Mouse (Mus musculus) limb, embryonic 14.5 days (tissue): ENCODE data around the gene Ndst2. TPM values are rescaled to one million over a fixed set of nuclear protein-coding genes. Genes with fewer than 3 reads are reported as not detected.
A peak's percentile ranks its signal among the peaks of the same experiment; 100 is the strongest.

ENCODE experiments used
- ATAC-seq: fragments of 200-750 bp; cut with Nextera tagmentation; 2 replicates; pipeline ENCODE4 v1.8.0; 2017; ENCODE audit warnings: low read depth, moderate number of reproducible peaks, moderate TSS enrichment; ENCODE audit not compliant: low FRiP score
- DNase-seq: peaks from one replicate; pipeline ENCODE4 v3.0.0-alpha.2; 2015; ENCODE audit warnings: low spot score
- H3K27ac ChIP-seq: fragments of 300-500 bp; sonication (generic); replicated peaks from 2 replicates; pipeline ENCODE4 v1.5.1; 2014; ENCODE audit warnings: low read depth, mild to moderate bottlenecking, low read length, moderate library complexity, mixed read lengths
- H3K27me3 ChIP-seq: fragments of 300-500 bp; sonication (generic); 2 replicates; pipeline ENCODE4 v1.6.1; 2014; ENCODE audit warnings: low read length, mixed read lengths; ENCODE audit not compliant: control insufficient read depth, insufficient read depth
- H3K36me3 ChIP-seq: fragments of 300-500 bp; sonication (generic); 2 replicates; pipeline ENCODE4 v1.6.1; 2014; ENCODE audit warnings: mild to moderate bottlenecking, low read length, moderate library complexity, mixed read lengths; ENCODE audit not compliant: control insufficient read depth, insufficient read depth
- H3K4me1 ChIP-seq: fragments of 300-500 bp; sonication (generic); 2 replicates; pipeline ENCODE4 v1.6.1; 2014; ENCODE audit warnings: antibody characterized with exemption, low read length, mixed read lengths; ENCODE audit not compliant: control insufficient read depth, insufficient read depth
- H3K4me2 ChIP-seq: fragments of 300-500 bp; sonication (generic); replicated peaks from 2 replicates; pipeline ENCODE4 v1.6.1; 2014; ENCODE audit warnings: low read depth, mild to moderate bottlenecking, low read length, moderate library complexity; ENCODE audit not compliant: severe bottlenecking
- H3K4me3 ChIP-seq: fragments of 300-500 bp; sonication (generic); replicated peaks from 2 replicates; pipeline ENCODE4 v1.5.1; 2014; ENCODE audit warnings: low read length
- H3K9ac ChIP-seq: fragments of 300-500 bp; sonication (generic); 2 replicates; pipeline ENCODE4 v1.6.1; 2014; ENCODE audit warnings: mild to moderate bottlenecking, low read depth, low read length, moderate library complexity; ENCODE audit not compliant: severe bottlenecking
- H3K9me3 ChIP-seq: fragments of 300-500 bp; sonication (generic); 2 replicates; pipeline ENCODE4 v1.6.1; 2016; ENCODE audit warnings: low read length; ENCODE audit not compliant: control insufficient read depth
- POLR2A ChIP-seq: fragments of 200-500 bp; IDR thresholded peaks from 2 replicates; pipeline ENCODE4 v1.8.0; 2012; ENCODE audit warnings: inconsistent platforms, mild to moderate bottlenecking, moderate library complexity, borderline replicate concordance; ENCODE audit not compliant: insufficient read depth, insufficient read length; ENCODE audit errors: extremely low read depth
- WGBS: fragments of 180-500 bp; shearing (Covaris S2); extraction: QIAGEN DNeasy Blood & Tissue Kit; methylation state at CpG from one replicate; pipeline ENCODE4 v1.1.7; 2014; 5-methylcytosine and 5-hydroxymethylcytosine counted together
- microRNA-seq: library from miRNA; unstranded; fragments of <30 nt; microRNA quantifications from one replicate; pipeline ENCODE4, GENCODE M21; 2016
- polyA plus RNA-seq, 2 experiments: library from polyadenylated mRNA; depleted of rRNA in 1 of 2; stranded (reverse) in 1 of 2; unstranded in 1 of 2; fragments of >200 nt; fragmentation: Nextera tagmentation in 1 of 2; extraction: Ambion mirVana in 1 of 2; gene quantifications; 2 replicates each; pipeline versions ENCODE4 v1.2.1 to v1.2.3; 2012 to 2014

Gene Ndst2
- polyA plus RNA-seq, 2 experiments: 36.5 to 65.9 TPM

DNA sequence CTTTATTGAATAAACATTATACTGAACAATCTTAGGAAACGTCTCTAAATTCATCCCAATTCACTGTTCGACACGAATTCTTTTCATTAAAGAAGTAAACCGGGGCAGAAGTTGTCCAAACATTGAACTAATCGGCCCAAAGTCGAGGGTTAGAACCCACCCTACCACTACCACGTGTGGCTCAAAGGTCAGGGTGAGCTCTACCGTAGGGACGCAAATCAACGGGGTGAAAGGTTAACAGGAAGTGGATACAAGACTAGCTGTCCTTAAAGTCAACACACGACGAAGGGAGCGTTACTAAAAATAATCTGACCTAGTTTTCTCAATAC, 60.7 kb downstream of the Ndst2 start:
- Histone ChIP-seq H3K36me3 (peaks cover 31% of the 10 kb centered on the region), H3K9ac (peak overlapping the region; percentile 53; the same call in 1 of the 2 replicates), H3K4me3 (peak overlapping the region; percentile 81), H3K4me2 (peak overlapping the region; percentile 86), H3K27ac (peak overlapping the region; percentile 93), H3K27me3 (no peaks in the 10 kb centered on the region), H3K9me3 (no peaks in the 10 kb centered on the region), H3K4me1 (peaks cover 12% of the 10 kb centered on the region)
- TF ChIP-seq POLR2A: no peak
- DNase-seq: no peak
- 10% methylated on average over 13 of the region's 13 CpGs for WGBS
- ATAC-seq: peak; percentile 36

Small RNAs within 50 kb of the gene (microRNA-seq; reads per million reads assigned to microRNA genes)
- not detected for gene Mir6946

Other genes starting within 250 kb of the Ndst2 start
- gene Mss51, start 237.7 kb downstream of the Ndst2 start, polyA plus RNA-seq (2012; rRNA removed): 5.6 and 6.3 TPM in 2 replicates
- gene Mss51, start 237.7 kb downstream of the Ndst2 start, polyA plus RNA-seq (2014; fragmentation: Nextera tagmentation; extraction: Ambion mirVana): 1.5 and 1.8 TPM in 2 replicates
- gene Ppp3cb, start 188.0 kb downstream of the Ndst2 start, polyA plus RNA-seq (2012; rRNA removed): 82.6 and 88.4 TPM in 2 replicates
- 67.1 and 69.9 TPM in 2 replicates for gene Ppp3cb, start 188.0 kb downstream of the Ndst2 start, polyA plus RNA-seq (2014; fragmentation: Nextera tagmentation; extraction: Ambion mirVana)
- gene Usp54, start 93.5 kb downstream of the Ndst2 start, polyA plus RNA-seq (2012; rRNA removed): 16.3 and 17.3 TPM in 2 replicates
- gene Usp54, start 93.5 kb downstream of the Ndst2 start, polyA plus RNA-seq (2014; fragmentation: Nextera tagmentation; extraction: Ambion mirVana): 9.6 and 11.0 TPM in 2 replicates
- gene Myoz1, start 78.0 kb downstream of the Ndst2 start, polyA plus RNA-seq (2012; rRNA removed): 6.9 and 8.5 TPM in 2 replicates
- gene Myoz1, start 78.0 kb downstream of the Ndst2 start, polyA plus RNA-seq (2014; fragmentation: Nextera tagmentation; extraction: Ambion mirVana): 3.8 and 9.7 TPM in 2 replicates
- 25.4 and 27.1 TPM in 2 replicates for gene Synpo2l, start 66.2 kb downstream of the Ndst2 start, polyA plus RNA-seq (2012; rRNA removed)
- gene Synpo2l, start 66.2 kb downstream of the Ndst2 start, polyA plus RNA-seq (2014; fragmentation: Nextera tagmentation; extraction: Ambion mirVana): 25.2 and 31.5 TPM in 2 replicates
- gene Sec24c, start 60.3 kb downstream of the Ndst2 start, polyA plus RNA-seq (2012; rRNA removed): 149 and 207 TPM in 2 replicates
- gene Sec24c, start 60.3 kb downstream of the Ndst2 start, polyA plus RNA-seq (2014; fragmentation: Nextera tagmentation; extraction: Ambion mirVana): 77.2 and 84.0 TPM in 2 replicates
- 22.6 and 26.7 TPM in 2 replicates for gene Fut11, start 39.6 kb downstream of the Ndst2 start, polyA plus RNA-seq (2012; rRNA removed)
- 26.9 and 29.2 TPM in 2 replicates for gene Fut11, start 39.6 kb downstream of the Ndst2 start, polyA plus RNA-seq (2014; fragmentation: Nextera tagmentation; extraction: Ambion mirVana)
- gene Chchd1, start 31.6 kb downstream of the Ndst2 start, polyA plus RNA-seq (2012; rRNA removed): 62.8 and 131 TPM in 2 replicates
- gene Chchd1, start 31.6 kb downstream of the Ndst2 start, polyA plus RNA-seq (2014; fragmentation: Nextera tagmentation; extraction: Ambion mirVana): 187 and 202 TPM in 2 replicates
- 195 and 272 TPM in 2 replicates for gene Zswim8, start 27.0 kb downstream of the Ndst2 start, polyA plus RNA-seq (2012; rRNA removed)
- gene Zswim8, start 27.0 kb downstream of the Ndst2 start, polyA plus RNA-seq (2014; fragmentation: Nextera tagmentation; extraction: Ambion mirVana): 38.9 and 43.7 TPM in 2 replicates
- gene Camk2g, start 59.5 kb upstream of the Ndst2 start, polyA plus RNA-seq (2012; rRNA removed): 58.2 and 58.4 TPM in 2 replicates
- gene Camk2g, start 59.5 kb upstream of the Ndst2 start, polyA plus RNA-seq (2014; fragmentation: Nextera tagmentation; extraction: Ambion mirVana): 58.0 and 60.5 TPM in 2 replicates
- gene Plau, start 102.1 kb upstream of the Ndst2 start, polyA plus RNA-seq (2012; rRNA removed): 8.3 and 9.1 TPM in 2 replicates
- 3.1 and 3.4 TPM in 2 replicates for gene Plau, start 102.1 kb upstream of the Ndst2 start, polyA plus RNA-seq (2014; fragmentation: Nextera tagmentation; extraction: Ambion mirVana)
- 67.4 and 69.9 TPM in 2 replicates for gene Vcl, start 194.8 kb upstream of the Ndst2 start, polyA plus RNA-seq (2012; rRNA removed)
- gene Vcl, start 194.8 kb upstream of the Ndst2 start, polyA plus RNA-seq (2014; fragmentation: Nextera tagmentation; extraction: Ambion mirVana): 62.4 and 64.1 TPM in 2 replicates